Mouse (Mus musculus) heart, embryonic 16.5 days (tissue): ENCODE measurements around the gene Fam160b1. TPM values are rescaled to one million over a fixed set of nuclear protein-coding genes. Genes with fewer than 3 reads are reported as not detected.
A peak's percentile ranks its signal among the peaks of the same experiment; 100 is the strongest.

Experiments used
- ATAC-seq: fragments of 200-750 bp; cut with Nextera tagmentation; replicated peaks from 2 replicates; pipeline ENCODE4 v1.8.0; 2017; ENCODE audit warnings: moderate number of reproducible peaks; ENCODE audit not compliant: insufficient read depth, low FRiP score; ENCODE audit errors: extremely low read depth
- H3K27ac ChIP-seq: fragments of 300-500 bp; sonication (generic); 2 replicates; pipeline ENCODE4 v1.5.1; 2014; ENCODE audit warnings: mild to moderate bottlenecking, low read length, control low read depth, moderate library complexity
- H3K27me3 ChIP-seq: fragments of 300-500 bp; sonication (generic); 2 replicates; pipeline ENCODE4 v1.6.1; 2014; ENCODE audit warnings: low read length, mixed read lengths; ENCODE audit not compliant: control insufficient read depth, insufficient read depth
- H3K36me3 ChIP-seq: fragments of 300-500 bp; sonication (generic); 2 replicates; pipeline ENCODE4 v1.6.1; 2014; ENCODE audit not compliant: control insufficient read depth, insufficient read depth
- H3K4me1 ChIP-seq: fragments of 300-500 bp; sonication (generic); 2 replicates; pipeline ENCODE4 v1.6.1; 2014; ENCODE audit warnings: low read length, mixed read lengths; ENCODE audit not compliant: control insufficient read depth, insufficient read depth
- H3K4me2 ChIP-seq: fragments of 300-500 bp; sonication (generic); 2 replicates; pipeline ENCODE4 v1.6.1; 2014; ENCODE audit warnings: low read depth, mild to moderate bottlenecking, control low read depth, low read length
- H3K4me3 ChIP-seq: fragments of 300-500 bp; sonication (generic); 2 replicates; pipeline ENCODE4 v1.5.1; 2014; ENCODE audit warnings: mild to moderate bottlenecking, control low read depth, low read length
- H3K9ac ChIP-seq: fragments of 300-500 bp; sonication (generic); 2 replicates; pipeline ENCODE4 v1.6.1; 2014; ENCODE audit warnings: low read length, control low read depth
- H3K9me3 ChIP-seq: fragments of 300-500 bp; sonication (generic); replicated peaks from 2 replicates; pipeline ENCODE4 v1.6.1; 2016; ENCODE audit warnings: low read length; ENCODE audit not compliant: control insufficient read depth
- WGBS: fragments of 180-500 bp; shearing (Covaris S2); extraction: QIAGEN DNeasy Blood & Tissue Kit; methylation state at CpG from one replicate; pipeline ENCODE4 v1.1.7; 2014; 5-methylcytosine and 5-hydroxymethylcytosine counted together
- polyA plus RNA-seq: library from polyadenylated mRNA; unstranded; fragments of >200 nt; fragmentation: Nextera tagmentation; extraction: Ambion mirVana; gene quantifications from 2 replicates; pipeline ENCODE4 v1.2.1, GENCODE M21; 2015

Fam160b1 gene
- polyA plus RNA-seq, 1 experiment from 2014 or later, result 10.0 TPM

- Histone ChIP-seq H3K9ac (no peak overlapping the region), H3K4me3 (no peak overlapping the region), H3K36me3 (peaks cover 15% of the 10 kb centered on the region), H3K4me1 (peaks cover 60% of the 10 kb centered on the region), H3K4me2 (no peak overlapping the region), H3K27me3 (no peaks in the 10 kb centered on the region), H3K9me3 (no peaks in the 10 kb centered on the region), H3K27ac (peak overlapping the region; percentile 88)
- ATAC-seq, result no peak
- 61% methylated on average over 5 of the region's 5 CpGs for WGBS
Observed at GRCm38 (mm10) chr19:57366626-57367025, 6.1 kb downstream of the Fam160b1 start.

DNA sequence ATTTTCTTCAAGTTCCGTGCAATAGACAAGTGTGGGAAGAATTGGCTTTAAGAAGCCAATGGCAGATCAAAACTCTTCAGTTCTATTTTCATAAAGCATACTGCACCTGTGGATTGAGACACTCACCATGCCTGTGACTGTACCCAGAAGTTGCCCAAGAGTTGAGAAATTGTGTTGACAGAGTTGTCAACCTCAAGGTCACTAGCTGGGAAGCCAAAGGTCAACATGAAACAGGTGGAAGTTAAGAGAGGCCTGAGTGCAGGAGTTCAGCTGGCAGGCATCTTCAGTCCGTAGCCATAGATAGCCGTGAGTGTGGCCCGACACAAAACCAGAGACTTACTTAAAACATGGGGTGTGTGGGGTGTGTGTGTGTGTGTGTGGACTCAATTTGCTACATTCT is 6.7 kb downstream of the Fam160b1 start:
- WGBS, result 47% methylated on average over 4 of the region's 4 CpGs
- H3K27ac ChIP-seq, result peak overlapping the region; percentile 73

DNA sequence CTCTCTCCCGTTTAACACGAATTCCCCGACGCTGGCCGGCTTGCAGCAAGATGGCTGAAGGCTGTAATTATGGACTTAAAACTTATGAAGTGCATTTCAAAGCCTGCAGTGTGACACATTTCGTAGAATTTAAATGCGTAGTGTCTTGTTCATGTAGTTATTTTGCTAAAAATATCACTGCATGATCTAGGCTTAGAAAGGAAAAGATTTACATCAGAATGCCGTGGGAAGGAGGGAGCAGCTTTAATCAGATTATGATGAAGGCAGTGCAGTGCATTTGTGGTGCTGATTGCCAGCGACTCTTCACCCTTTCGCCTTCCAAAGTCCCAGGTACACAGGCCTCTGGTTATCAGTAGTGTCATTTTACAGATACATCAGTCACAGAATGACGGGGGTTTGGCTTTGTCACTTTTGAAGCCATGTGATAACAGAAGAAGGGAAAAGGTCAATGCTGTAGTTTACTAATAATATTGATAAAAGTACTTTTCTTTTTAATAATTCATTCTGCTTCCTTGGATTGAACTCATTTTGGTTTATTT is 7.4 kb downstream of the Fam160b1 start:
- 0 out of 2 replicates have a peak overlapping the region, but pooled peaks have one; percentile 14 for H3K9ac ChIP-seq
- WGBS, result 64% methylated on average over 11 of the region's 11 CpGs
- H3K4me1 ChIP-seq, result peaks cover 54% of the 10 kb centered on the region
- no peaks in the 10 kb centered on the region for H3K27me3 ChIP-seq
- H3K4me2 ChIP-seq, result peak overlapping the region; percentile 20; the same call in 1 of the 2 replicates
- no peak for ATAC-seq
- no peak overlapping the region for H3K4me3 ChIP-seq
- H3K9me3 ChIP-seq, result no peaks in the 10 kb centered on the region
- H3K27ac ChIP-seq, result peak overlapping the region; percentile 73
- peaks cover 23% of the 10 kb centered on the region for H3K36me3 ChIP-seq

More for the DNA sequence above, 6.7 kb downstream of the Fam160b1 start:
- Histone ChIP-seq H3K9ac (no peak overlapping the region), H3K27me3 (no peaks in the 10 kb centered on the region), H3K9me3 (no peaks in the 10 kb centered on the region), H3K4me2 (0 out of 2 replicates have a peak overlapping the region, but pooled peaks have one; percentile 20), H3K4me3 (no peak overlapping the region), H3K36me3 (peaks cover 18% of the 10 kb centered on the region), H3K4me1 (peaks cover 60% of the 10 kb centered on the region)
- ATAC-seq, result no peak; the same call in 1 of the 2 replicates

DNA sequence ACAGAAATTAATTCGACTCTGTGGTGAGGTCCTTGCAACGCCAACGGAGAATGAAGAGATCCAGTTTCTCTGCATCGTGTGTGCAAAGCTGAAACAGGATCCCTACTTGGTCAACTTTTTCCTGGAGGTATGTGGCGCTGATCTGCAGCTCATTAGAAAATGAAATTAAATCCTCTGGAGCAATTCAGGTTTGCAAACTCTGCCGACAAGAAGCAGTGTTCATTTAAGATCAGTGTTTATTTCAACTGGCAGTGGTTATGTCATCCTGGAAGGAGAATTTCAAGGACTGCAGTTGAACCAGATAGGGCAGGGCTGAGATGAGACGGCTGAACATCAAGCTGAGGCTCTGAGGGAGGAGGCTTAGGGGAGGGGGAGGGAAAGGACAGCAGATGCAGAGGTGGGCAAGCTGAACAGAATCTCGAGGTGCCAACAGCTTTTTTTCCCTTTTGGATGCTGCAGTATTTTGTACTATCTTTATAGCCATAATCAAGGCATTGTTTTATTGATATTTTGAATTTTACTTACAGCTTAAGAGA is 12.9 kb downstream of the Fam160b1 start:
- Histone ChIP-seq H3K27me3 (no peaks in the 10 kb centered on the region), H3K4me1 (peaks cover 4% of the 10 kb centered on the region)
- ATAC-seq, result no peak

GRCm38 (mm10) chr19:57375161-57375560 is 14.7 kb downstream of the Fam160b1 start:
- no peak overlapping the region for H3K9ac ChIP-seq
- no peak overlapping the region for H3K4me3 ChIP-seq
- H3K27ac ChIP-seq, result no peak overlapping the region
- no peak for ATAC-seq
- no peaks in the 10 kb centered on the region for H3K9me3 ChIP-seq
- WGBS, result 83% methylated on average over 5 of the region's 5 CpGs
- H3K36me3 ChIP-seq, result peaks cover 73% of the 10 kb centered on the region
- H3K4me1 ChIP-seq, result no peaks in the 10 kb centered on the region
- no peaks in the 10 kb centered on the region for H3K27me3 ChIP-seq
- H3K4me2 ChIP-seq, result no peak overlapping the region

More for the DNA sequence above, 12.9 kb downstream of the Fam160b1 start:
- Histone ChIP-seq H3K9ac (no peak overlapping the region), H3K4me3 (no peak overlapping the region), H3K9me3 (no peaks in the 10 kb centered on the region), H3K36me3 (peaks cover 65% of the 10 kb centered on the region), H3K27ac (no peak overlapping the region), H3K4me2 (no peak overlapping the region)
- 75% methylated on average over 8 of the region's 8 CpGs for WGBS

DNA sequence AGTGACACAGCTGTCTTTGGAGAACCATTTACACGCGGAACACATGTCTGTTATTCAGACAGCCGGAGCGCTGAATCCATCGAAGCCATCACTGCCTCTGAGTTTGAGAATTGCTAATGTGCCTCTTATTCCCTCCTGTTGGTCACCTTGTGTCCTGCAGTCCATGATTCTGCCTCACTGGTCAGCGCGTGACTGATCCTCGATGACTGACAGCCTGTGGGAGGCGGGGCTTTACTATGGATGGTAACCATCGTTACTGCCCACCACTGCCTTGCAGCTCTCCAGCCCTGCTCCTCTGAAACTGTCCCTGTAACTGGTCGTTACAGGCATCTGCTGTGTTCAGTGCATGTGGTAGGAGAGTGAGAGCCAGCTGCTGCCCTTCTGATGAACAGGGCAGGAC is 15.3 kb downstream of the Fam160b1 start:
- Histone ChIP-seq H3K9ac (no peak overlapping the region), H3K9me3 (no peaks in the 10 kb centered on the region), H3K27ac (no peak overlapping the region), H3K4me2 (no peak overlapping the region), H3K4me3 (no peak overlapping the region), H3K36me3 (peaks cover 74% of the 10 kb centered on the region), H3K27me3 (no peaks in the 10 kb centered on the region), H3K4me1 (no peaks in the 10 kb centered on the region)
- 91% methylated on average over 11 of the region's 11 CpGs for WGBS
- no peak for ATAC-seq

DNA sequence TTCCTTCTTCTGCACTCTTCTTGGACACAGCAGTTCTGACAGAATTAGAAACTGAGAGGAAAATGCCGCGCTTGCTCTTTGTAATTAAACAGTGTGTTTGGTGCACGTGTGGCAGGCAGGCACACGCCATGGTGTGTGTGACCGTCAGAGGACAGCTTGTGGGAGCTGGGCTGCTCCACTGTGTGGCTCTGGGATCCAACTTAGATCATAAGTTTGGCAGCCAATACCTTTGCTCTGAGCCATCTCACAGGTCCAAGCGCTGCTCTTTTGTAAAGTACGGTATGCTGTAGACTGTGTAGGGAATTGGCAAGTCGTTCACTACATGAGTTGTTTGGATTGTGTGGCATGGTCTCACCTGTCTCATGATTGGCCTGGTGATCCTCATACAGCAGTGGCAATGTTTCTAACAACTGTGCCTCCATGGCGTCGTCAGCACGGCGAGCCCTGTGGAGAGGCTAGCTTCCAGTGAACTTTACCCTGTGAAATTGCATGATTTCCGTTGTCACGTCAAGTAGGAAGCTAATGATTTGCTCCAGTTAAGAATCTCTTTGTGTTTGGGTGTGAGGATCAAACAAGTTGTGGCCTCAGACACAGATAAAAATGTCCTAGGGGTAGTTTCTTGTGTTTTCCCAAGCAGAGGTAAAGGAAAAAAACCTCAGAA is 16.7 kb downstream of the Fam160b1 start:
- Histone ChIP-seq H3K27ac (no peak overlapping the region), H3K27me3 (no peaks in the 10 kb centered on the region), H3K4me2 (no peak overlapping the region), H3K9me3 (no peaks in the 10 kb centered on the region), H3K9ac (no peak overlapping the region), H3K4me3 (no peak overlapping the region), H3K36me3 (peaks cover 78% of the 10 kb centered on the region), H3K4me1 (no peaks in the 10 kb centered on the region)
- no peak for ATAC-seq
- WGBS, result 90% methylated on average over 14 of the region's 14 CpGs

DNA sequence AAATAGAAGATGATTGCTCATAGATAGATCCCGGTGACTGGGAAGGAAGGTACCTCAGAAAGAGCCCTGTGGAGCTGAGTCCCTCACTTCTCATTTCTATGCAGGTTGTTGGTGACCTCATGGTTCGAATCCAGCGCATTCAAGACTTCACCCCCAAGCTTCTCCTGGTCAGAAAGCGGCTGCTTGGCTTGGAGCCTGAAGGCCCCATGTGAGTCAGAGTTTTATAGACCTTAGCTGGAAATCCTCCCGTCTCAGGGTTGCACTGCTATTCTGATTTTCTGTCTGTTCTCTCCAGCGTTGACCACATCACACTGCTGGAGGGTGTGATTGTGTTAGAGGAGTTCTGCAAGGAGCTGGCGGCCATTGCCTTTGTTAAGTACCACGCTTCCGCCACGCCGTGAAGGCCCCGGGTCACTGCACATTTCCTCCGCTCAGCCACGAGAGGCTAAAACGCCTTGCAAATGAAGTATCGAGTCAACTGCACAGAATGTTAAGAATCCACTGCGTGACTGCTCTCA is 25.8 kb downstream of the Fam160b1 start:
- H3K4me2 ChIP-seq, result no peak overlapping the region
- no peak for ATAC-seq
- H3K4me1 ChIP-seq, result no peaks in the 10 kb centered on the region
- no peak overlapping the region for H3K27ac ChIP-seq
- H3K36me3 ChIP-seq, result peaks cover 83% of the 10 kb centered on the region
- H3K4me3 ChIP-seq, result no peak overlapping the region
- no peaks in the 10 kb centered on the region for H3K27me3 ChIP-seq
- no peak overlapping the region for H3K9ac ChIP-seq
- H3K9me3 ChIP-seq, result no peaks in the 10 kb centered on the region
- WGBS, result 94% methylated on average over 17 of the region's 17 CpGs

GRCm38 (mm10) chr19:57391545-57391944 is 31.1 kb downstream of the Fam160b1 start:
- Histone ChIP-seq H3K27me3 (no peaks in the 10 kb centered on the region), H3K4me2 (no peak overlapping the region), H3K4me1 (no peaks in the 10 kb centered on the region), H3K9me3 (no peaks in the 10 kb centered on the region), H3K27ac (no peak overlapping the region), H3K4me3 (no peak overlapping the region), H3K9ac (no peak overlapping the region), H3K36me3 (peaks cover 36% of the 10 kb centered on the region)
- no peak for ATAC-seq
- WGBS, result 83% methylated on average over 3 of the region's 3 CpGs
